28 mouse cellular contexts compared by ENCODE assay signal in genomic region chr3:60388593-60388992, GRCm38 (mm10).
"Had no signal": no experiment of that assay in that cellular context is flagged by ENCODE, and none has a peak within 500 bp of the region (broad histone marks: within the 10 kb centered on the region; RNA-seq: fewer than 3 reads in every experiment).

No protein-coding gene starts in this region.

- H3K4me3 ChIP-seq: gastrocnemius, adult 2 months; heart, embryonic 10.5 days; heart, embryonic 12.5 days; hindbrain, embryonic 10.5 days; hindbrain, embryonic 12.5 days; intestine, embryonic 15.5 days; kidney, embryonic 15.5 days; limb, embryonic 13.5 days; limb, embryonic 15.5 days; liver, embryonic 12.5 days had no signal

- H3K4me2 ChIP-seq: heart, embryonic 12.5 days; hindbrain, embryonic 12.5 days; hindbrain, embryonic 14.5 days; intestine, embryonic 15.5 days; kidney, embryonic 15.5 days; limb, embryonic 13.5 days; limb, embryonic 15.5 days; liver, embryonic 12.5 days had no signal

- DNase-seq: gastrocnemius, adult 2 months; gastrocnemius, postnatal 10 days; gastrocnemius, postnatal 25 days; heart, adult 18-20 months; heart, postnatal 10 days; heart, postnatal 4 days; kidney, adult 11 months; kidney, adult 2 months; kidney, adult 9 months; kidney, postnatal 14 days; kidney, postnatal 36 days; layer of hippocampus, adult 9-11 months; layer of hippocampus, postnatal 36 days; left cerebral cortex, postnatal 4 days had no signal

- H3K27me3 ChIP-seq: heart, embryonic 12.5 days; hindbrain, embryonic 12.5 days; intestine, embryonic 15.5 days; kidney, embryonic 15.5 days; limb, embryonic 13.5 days; limb, embryonic 15.5 days; liver, embryonic 12.5 days had no signal

- H3K9me3 ChIP-seq: heart, embryonic 10.5 days; heart, embryonic 12.5 days; hindbrain, embryonic 10.5 days; hindbrain, embryonic 12.5 days; intestine, embryonic 15.5 days; kidney, embryonic 15.5 days; limb, embryonic 13.5 days; limb, embryonic 15.5 days; liver, embryonic 12.5 days had no signal

- H3K36me3 ChIP-seq: heart, embryonic 10.5 days; heart, embryonic 12.5 days; hindbrain, embryonic 10.5 days; hindbrain, embryonic 12.5 days; intestine, embryonic 15.5 days; kidney, embryonic 15.5 days; limb, embryonic 13.5 days; limb, embryonic 15.5 days; liver, embryonic 12.5 days had no signal

- H3K27ac ChIP-seq: gastrocnemius, adult 2 months; heart, embryonic 10.5 days; hindbrain, embryonic 10.5 days; hindbrain, embryonic 12.5 days; hindbrain, embryonic 14.5 days; intestine, embryonic 15.5 days; kidney, embryonic 15.5 days; kidney, postnatal 0 days; limb, embryonic 13.5 days; limb, embryonic 15.5 days; liver, embryonic 12.5 days; liver, embryonic 14.5 days had no signal

- H3K4me1 ChIP-seq: heart, embryonic 10.5 days; heart, embryonic 12.5 days; hindbrain, embryonic 10.5 days; hindbrain, embryonic 12.5 days; intestine, embryonic 15.5 days; kidney, embryonic 15.5 days; limb, embryonic 13.5 days; limb, embryonic 15.5 days had no signal

- H3K9ac ChIP-seq: heart, embryonic 12.5 days; hindbrain, embryonic 12.5 days; hindbrain, embryonic 14.5 days; intestine, embryonic 15.5 days; kidney, embryonic 15.5 days; limb, embryonic 13.5 days; limb, embryonic 15.5 days; liver, embryonic 12.5 days; liver, embryonic 14.5 days had no signal

- ATAC-seq: hindbrain, embryonic 16.5 days; inflammation-experienced regulatory T-cells, adult 6 months; intestine, embryonic 15.5 days; liver, embryonic 12.5 days had no signal
